Comparison of ENCODE assay signal across 8 mouse cellular contexts in genomic region chr7:127573503-127574008, GRCm38 (mm10). TPM values are rescaled to one million over a fixed set of nuclear protein-coding genes. Genes with fewer than 3 reads are reported as not detected.
DNase-seq lines count a peak whose midpoint lies in the region; ATAC-seq and TF ChIP-seq lines count a peak whose summit lies in the region.

No protein-coding gene starts in this region.

- H3K79me2 ChIP-seq in MEL (ENCODE audit: control insufficient read depth, insufficient read depth, low read length, poor library complexity), result peaks cover 16% of the 10 kb centered on the region

- peak overlapping the region; percentile 79 for H3K4me2 ChIP-seq in kidney, embryonic 16.5 days (replicated peaks; ENCODE audit: low read depth, low read length)
- H3K4me2 ChIP-seq in kidney, postnatal 0 days (ENCODE audit: low read length), result peak overlapping the region; percentile 81
- H3K4me2 ChIP-seq in neural tube, embryonic 12.5 days (replicated peaks), result peak overlapping the region; percentile 95

- no peak for TF ChIP-seq POLR2A in MEL (IDR thresholded peaks at IDR 0.05; ENCODE audit: control insufficient read depth in 1 of 2, insufficient read depth in 1 of 2, low read depth in 1 of 2, low read length in 2 of 2, poor library complexity in 1 of 2)
- TF ChIP-seq POLR2A in embryonic fibroblast, embryonic 13.5 days (IDR thresholded peaks at IDR 0.05; ENCODE audit: low read depth, low read length), result no peak

- no peaks in the 10 kb centered on the region for H3K27me3 ChIP-seq in kidney, embryonic 16.5 days (ENCODE audit: insufficient read depth, low read length)
- no peaks in the 10 kb centered on the region for H3K27me3 ChIP-seq in MEL (ENCODE audit: control insufficient read depth in 1 of 2, insufficient read depth in 2 of 2, low read length in 2 of 2)
- H3K27me3 ChIP-seq in kidney, postnatal 0 days (ENCODE audit: insufficient read depth, low read length), result no peaks in the 10 kb centered on the region
- H3K27me3 ChIP-seq in neural tube, embryonic 12.5 days (replicated peaks), result no peaks in the 10 kb centered on the region

- no peak for DNase-seq in kidney, postnatal 25 days
- no peak for DNase-seq in MEL (ENCODE audit: low read depth, low spot score)
- DNase-seq in kidney, postnatal 0 days (ENCODE audit: low spot score), result peak; percentile 25
- DNase-seq in urinary bladder, postnatal 36 days (ENCODE audit: low spot score in 2 of 2), result no peak
- no peak for DNase-seq in left cerebral cortex, postnatal 10 days (ENCODE audit: extremely low spot score in 1 of 2, low spot score in 2 of 2)

- peak overlapping the region; percentile 76 for H3K27ac ChIP-seq in kidney, embryonic 16.5 days (ENCODE audit: low read length)
- 0 out of 2 replicates have a peak overlapping the region, but pooled peaks have one; percentile 13 for H3K27ac ChIP-seq in MEL (ENCODE audit: control insufficient read depth, low read depth, low read length)
- H3K27ac ChIP-seq in embryonic fibroblast, embryonic 13.5 days (ENCODE audit: insufficient read depth, low read length), result no peak overlapping the region
- H3K27ac ChIP-seq in kidney, postnatal 0 days, result peak overlapping the region; percentile 27; the same call in 1 of the 2 replicates
- peak overlapping the region; percentile 32; the same call in 1 of the 2 replicates for H3K27ac ChIP-seq in neural tube, embryonic 12.5 days

- peak overlapping the region; percentile 79 for H3K4me3 ChIP-seq in kidney, embryonic 16.5 days (ENCODE audit: low read length)
- peak overlapping the region; percentile 86 to 90 for H3K4me3 ChIP-seq in MEL (ENCODE audit: control insufficient read depth in 1 of 2, insufficient read depth in 1 of 2, low read depth in 2 of 2, low read length in 2 of 2)
- H3K4me3 ChIP-seq in embryonic fibroblast, embryonic 13.5 days (ENCODE audit: insufficient read depth, low read length), result peak overlapping the region; percentile 84
- H3K4me3 ChIP-seq in kidney, postnatal 0 days (replicated peaks; ENCODE audit: low read depth, low read length), result peak overlapping the region; percentile 52
- H3K4me3 ChIP-seq in neural tube, embryonic 12.5 days, result peak overlapping the region; percentile 72

- no peak for TF ChIP-seq EP300 in MEL (IDR thresholded peaks at IDR 0.05; ENCODE audit: low read depth in 1 of 2, low read length in 2 of 2)

- under 1% methylated on average over 23 of the region's 28 CpGs for whole genome bisulfite sequencing in kidney, embryonic 16.5 days
- WGBS in kidney, postnatal 0 days, result 0% methylated on average over 26 of the region's 28 CpGs
- under 1% methylated on average over 26 of the region's 28 CpGs for WGBS in neural tube, embryonic 12.5 days

- peaks cover 15% of the 10 kb centered on the region for H3K36me3 ChIP-seq in kidney, embryonic 16.5 days (ENCODE audit: insufficient read depth, low read length)
- peaks cover 0 to 11% of the 10 kb centered on the region in 2 experiments; a peak in 2 of 4 replicates for H3K36me3 ChIP-seq in MEL (ENCODE audit: control insufficient read depth in 1 of 2, insufficient read depth in 2 of 2, low read length in 2 of 2)
- H3K36me3 ChIP-seq in kidney, postnatal 0 days (ENCODE audit: insufficient read depth, low read length), result peaks cover 13% of the 10 kb centered on the region
- H3K36me3 ChIP-seq in neural tube, embryonic 12.5 days, result peaks cover 18% of the 10 kb centered on the region

- no peaks in the 10 kb centered on the region for H3K9me3 ChIP-seq in kidney, embryonic 16.5 days (ENCODE audit: low read length)
- H3K9me3 ChIP-seq in MEL (replicated peaks; ENCODE audit: insufficient read depth, low read length), result no peaks in the 10 kb centered on the region
- no peaks in the 10 kb centered on the region for H3K9me3 ChIP-seq in kidney, postnatal 0 days (replicated peaks; ENCODE audit: low read length)
- no peaks in the 10 kb centered on the region for H3K9me3 ChIP-seq in neural tube, embryonic 12.5 days

- no peak for TF ChIP-seq RAD21 in MEL (IDR thresholded peaks at IDR 0.05; ENCODE audit: low read depth, low read length)

- ATAC-seq in kidney, embryonic 16.5 days (ENCODE audit: low FRiP score, low TSS enrichment), result peak; percentile 59
- peak; percentile 46 for ATAC-seq in kidney, postnatal 0 days (replicated peaks; ENCODE audit: low FRiP score, low read depth)
- peak; percentile 82 for ATAC-seq in neural tube, embryonic 12.5 days (ENCODE audit: low FRiP score, low read depth)

- intact Hi-C loops in left cerebral cortex, postnatal 10 days (cut with DNase I), result no loop called here

- H3K4me1 ChIP-seq in kidney, embryonic 16.5 days (ENCODE audit: insufficient read depth, low read length), result peaks cover 17% of the 10 kb centered on the region
- H3K4me1 ChIP-seq in MEL (ENCODE audit: control insufficient read depth in 1 of 2, insufficient read depth in 2 of 2, low read length in 2 of 2), result peaks cover 0 to 10% of the 10 kb centered on the region in 2 experiments; a peak in 2 of 4 replicates
- H3K4me1 ChIP-seq in embryonic fibroblast, embryonic 13.5 days (ENCODE audit: control insufficient read depth, insufficient read depth, low read length), result no peaks in the 10 kb centered on the region
- peaks cover 10% of the 10 kb centered on the region; the same call in 1 of the 2 replicates for H3K4me1 ChIP-seq in kidney, postnatal 0 days (replicated peaks; ENCODE audit: insufficient read depth, low read length)
- H3K4me1 ChIP-seq in neural tube, embryonic 12.5 days, result peaks cover 19% of the 10 kb centered on the region

- peak overlapping the region; percentile 91 for H3K9ac ChIP-seq in kidney, embryonic 16.5 days (replicated peaks; ENCODE audit: low read length)
- peak overlapping the region; percentile 80 for H3K9ac ChIP-seq in MEL (ENCODE audit: control insufficient read depth, low read depth, low read length, poor library complexity, severe bottlenecking)
- peak overlapping the region; percentile 64 for H3K9ac ChIP-seq in kidney, postnatal 0 days (ENCODE audit: low read depth, low read length)
- H3K9ac ChIP-seq in neural tube, embryonic 12.5 days, result peak overlapping the region; percentile 77

- TF ChIP-seq CTCF in MEL (IDR thresholded peaks at IDR 0.05 in 2 of 3, conservative IDR thresholded peaks at IDR 0.05 in 1 of 3; ENCODE audit: control insufficient read depth in 1 of 3, insufficient read depth in 1 of 3, low read depth in 2 of 3, low read length in 3 of 3, poor library complexity in 1 of 3, severe bottlenecking in 1 of 3), result no peak
- TF ChIP-seq CTCF in embryonic fibroblast, embryonic 13.5 days (IDR thresholded peaks at IDR 0.05; ENCODE audit: borderline replicate concordance, insufficient read depth, low read length), result no peak
- TF ChIP-seq CTCF in kidney, postnatal 0 days (IDR thresholded peaks at IDR 0.05; ENCODE audit: low read depth), result no peak

RNA-seq across cellular contexts. Expression of gene Phkg2, which starts 0.4 kb away (rescaled TPM):
- polyA plus RNA-seq in kidney, embryonic 16.5 days (2015; fragmentation: Nextera tagmentation; extraction: Ambion mirVana), result 40.7 and 46.7 TPM in 2 replicates
- total RNA-seq in MEL (2012; rRNA removed), result 22.9 and 23.3 TPM in 2 replicates
- polyA plus RNA-seq in MEL (2012; ENCODE audit: insufficient read depth in 1 of 2, insufficient read length in 2 of 2, low read depth in 1 of 2, low replicate concordance in 2 of 2, missing spikeins in 1 of 2), result 10 to 100 TPM in 1 of 2 experiments, not detected in 1; 70.8 TPM
- polyA plus RNA-seq in embryonic fibroblast, embryonic 13.5 days (2011; ENCODE audit: insufficient read length, low read depth, missing spikeins), result 29.6 and 31.2 TPM in 2 replicates
- 28.8 and 32.2 TPM in 2 replicates for polyA plus RNA-seq in kidney, postnatal 0 days (2015; fragmentation: Nextera tagmentation; extraction: Ambion mirVana)
- 49.2 and 54.8 TPM in 2 replicates for polyA plus RNA-seq in neural tube, embryonic 12.5 days (2016; fragmentation: Nextera tagmentation; extraction: Ambion mirVana)
- 10 to 100 TPM; 71.4 to 76.7 TPM for total RNA-seq in left cerebral cortex, postnatal 10 days (2021)

RNA-seq across cellular contexts. Expression of gene Tmem265, which starts 12.4 kb away (rescaled TPM):
- 10.5 and 10.6 TPM in 2 replicates for polyA plus RNA-seq in kidney, embryonic 16.5 days (2015; fragmentation: Nextera tagmentation; extraction: Ambion mirVana)
- total RNA-seq in MEL (2012; rRNA removed), result not detected in 2 replicates
- polyA plus RNA-seq in MEL (2012; ENCODE audit: insufficient read depth in 1 of 2, insufficient read length in 2 of 2, low read depth in 1 of 2, low replicate concordance in 2 of 2, missing spikeins in 1 of 2), result not detected
- not detected in 2 replicates for polyA plus RNA-seq in embryonic fibroblast, embryonic 13.5 days (2011; ENCODE audit: insufficient read length, low read depth, missing spikeins)
- 4.9 and 6.8 TPM in 2 replicates for polyA plus RNA-seq in kidney, postnatal 0 days (2015; fragmentation: Nextera tagmentation; extraction: Ambion mirVana)
- 4.1 and 6.1 TPM in 2 replicates for polyA plus RNA-seq in neural tube, embryonic 12.5 days (2016; fragmentation: Nextera tagmentation; extraction: Ambion mirVana)
- 1 to 10 TPM; 1.8 to 4.9 TPM for total RNA-seq in left cerebral cortex, postnatal 10 days (2021)

RNA-seq across cellular contexts. Expression of gene Ccdc189, which starts 14.8 kb away (rescaled TPM):
- polyA plus RNA-seq in kidney, embryonic 16.5 days (2015; fragmentation: Nextera tagmentation; extraction: Ambion mirVana), result 16.7 and 17.6 TPM in 2 replicates
- total RNA-seq in MEL (2012; rRNA removed), result 3.6 and 6.9 TPM in 2 replicates
- 1 to 10 TPM in 1 of 2 experiments, not detected in 1; 4.2 TPM for polyA plus RNA-seq in MEL (2012; ENCODE audit: insufficient read depth in 1 of 2, insufficient read length in 2 of 2, low read depth in 1 of 2, low replicate concordance in 2 of 2, missing spikeins in 1 of 2)
- polyA plus RNA-seq in embryonic fibroblast, embryonic 13.5 days (2011; ENCODE audit: insufficient read length, low read depth, missing spikeins), result 1.5 and 3.6 TPM in 2 replicates
- polyA plus RNA-seq in kidney, postnatal 0 days (2015; fragmentation: Nextera tagmentation; extraction: Ambion mirVana), result 16.5 and 17.1 TPM in 2 replicates
- 14.0 and 14.1 TPM in 2 replicates for polyA plus RNA-seq in neural tube, embryonic 12.5 days (2016; fragmentation: Nextera tagmentation; extraction: Ambion mirVana)
- total RNA-seq in left cerebral cortex, postnatal 10 days (2021), result 1 to 10 TPM; 8.1 to 8.3 TPM

RNA-seq across cellular contexts. Expression of gene Rnf40, which starts 15.0 kb away (rescaled TPM):
- 50.6 and 51.4 TPM in 2 replicates for polyA plus RNA-seq in kidney, embryonic 16.5 days (2015; fragmentation: Nextera tagmentation; extraction: Ambion mirVana)
- total RNA-seq in MEL (2012; rRNA removed), result 43.8 and 49.5 TPM in 2 replicates
- polyA plus RNA-seq in MEL (2012; ENCODE audit: insufficient read depth in 1 of 2, insufficient read length in 2 of 2, low read depth in 1 of 2, low replicate concordance in 2 of 2, missing spikeins in 1 of 2), result 10 to 100 TPM in 1 of 2 experiments, not detected in 1; 75.1 TPM
- polyA plus RNA-seq in embryonic fibroblast, embryonic 13.5 days (2011; ENCODE audit: insufficient read length, low read depth, missing spikeins), result 34.2 and 34.6 TPM in 2 replicates
- polyA plus RNA-seq in kidney, postnatal 0 days (2015; fragmentation: Nextera tagmentation; extraction: Ambion mirVana), result 32.4 and 35.3 TPM in 2 replicates
- 54.1 and 61.2 TPM in 2 replicates for polyA plus RNA-seq in neural tube, embryonic 12.5 days (2016; fragmentation: Nextera tagmentation; extraction: Ambion mirVana)
- 10 to 100 TPM; 63.8 to 64.1 TPM for total RNA-seq in left cerebral cortex, postnatal 10 days (2021)

RNA-seq across cellular contexts. Expression of gene Zfp629, which starts 42.0 kb away (rescaled TPM):
- polyA plus RNA-seq in kidney, embryonic 16.5 days (2015; fragmentation: Nextera tagmentation; extraction: Ambion mirVana), result 19.8 and 22.1 TPM in 2 replicates
- total RNA-seq in MEL (2012; rRNA removed), result 9.4 and 12.6 TPM in 2 replicates
- 10 to 100 TPM in 1 of 2 experiments, not detected in 1; 10.8 TPM for polyA plus RNA-seq in MEL (2012; ENCODE audit: insufficient read depth in 1 of 2, insufficient read length in 2 of 2, low read depth in 1 of 2, low replicate concordance in 2 of 2, missing spikeins in 1 of 2)
- polyA plus RNA-seq in embryonic fibroblast, embryonic 13.5 days (2011; ENCODE audit: insufficient read length, low read depth, missing spikeins), result 9.3 and 14.9 TPM in 2 replicates
- polyA plus RNA-seq in kidney, postnatal 0 days (2015; fragmentation: Nextera tagmentation; extraction: Ambion mirVana), result 12.5 and 12.9 TPM in 2 replicates
- 31.8 and 35.3 TPM in 2 replicates for polyA plus RNA-seq in neural tube, embryonic 12.5 days (2016; fragmentation: Nextera tagmentation; extraction: Ambion mirVana)
- 10 to 100 TPM; 22.3 to 29.8 TPM for total RNA-seq in left cerebral cortex, postnatal 10 days (2021)
